In genomic region chr6:113697222-113698205, GRCm38 (mm10) we compare ENCODE assay signal across 9 mouse cellular contexts. TPM values are rescaled to one million over a fixed set of nuclear protein-coding genes. Genes with fewer than 3 reads are reported as not detected.
DNase-seq lines count a peak whose midpoint lies in the region; ATAC-seq and TF ChIP-seq lines count a peak whose summit lies in the region.
"Had no signal": no experiment of that assay in that cellular context is flagged by ENCODE, and none has a peak within 500 bp of the region (broad histone marks: within the 10 kb centered on the region; RNA-seq: fewer than 3 reads in every experiment).

No protein-coding gene starts in this region.

- ATAC-seq in monocyte, adult 5-6 weeks (replicated peaks; ENCODE audit: insufficient number of reproducible peaks, low FRiP score, low TSS enrichment, poor library complexity, severe bottlenecking), result no peak

- peak overlapping the region; percentile 65 for H3K27ac ChIP-seq in kidney, adult 2 months (ENCODE audit: insufficient read depth, low read depth, low read length)
- H3K27ac ChIP-seq in small intestine, adult 2 months (ENCODE audit: insufficient read depth, low read depth, low read length), result peak overlapping the region; percentile 92

- under 1% methylated on average over 113 of the region's 113 CpGs for WGBS in kidney, adult 2 months
- WGBS in small intestine, adult 2 months, result under 1% methylated on average over 113 of the region's 113 CpGs

- TF ChIP-seq POLR2A in kidney, adult 2 months (IDR thresholded peaks at IDR 0.05; ENCODE audit: low read depth, low read length), result no peak
- 0 out of 2 replicates have a peak, but pooled peaks have one; percentile 3 for TF ChIP-seq POLR2A in small intestine, adult 2 months (IDR thresholded peaks at IDR 0.05; ENCODE audit: low read depth, low read length)

- no peak for TF ChIP-seq CTCF in kidney, adult 2 months (conservative IDR thresholded peaks at IDR 0.05; ENCODE audit: insufficient read depth, insufficient read length, low read depth, low read length)
- no peak for TF ChIP-seq CTCF in small intestine, adult 2 months (IDR thresholded peaks at IDR 0.05; ENCODE audit: extremely low read depth, insufficient read length, insufficient replicate concordance, low read depth, low read length)

- DNase-seq in urinary bladder, adult 2 months (ENCODE audit: low spot score), result peak; percentile 40
- no peak for DNase-seq in urinary bladder, postnatal 36 days (ENCODE audit: low spot score in 2 of 2)
- DNase-seq in cerebellum, adult 11-12 months, result peak; percentile 59
- DNase-seq in gastrocnemius, adult 8-10 months (ENCODE audit: low spot score in 2 of 2), result peak; percentile 7 to 25
- no peak for DNase-seq in kidney, adult 2 months
- peak; percentile 45 for DNase-seq in lung, postnatal 10 days

- H3K4me1 ChIP-seq in kidney, adult 2 months (ENCODE audit: control insufficient read depth, insufficient read depth, low read length), result peaks cover 15% of the 10 kb centered on the region
- H3K4me1 ChIP-seq in small intestine, adult 2 months (ENCODE audit: control insufficient read depth, insufficient read depth, insufficient read length, low read length), result peaks cover 6% of the 10 kb centered on the region; the same call in 1 of the 2 replicates

- H3K27me3 ChIP-seq in kidney, adult 2 months (replicated peaks; ENCODE audit: control insufficient read depth, insufficient read depth, low read length), result no peaks in the 10 kb centered on the region
- no peaks in the 10 kb centered on the region for H3K27me3 ChIP-seq in small intestine, adult 2 months (ENCODE audit: control insufficient read depth, insufficient read depth, low read length)

- H3K4me3 ChIP-seq in kidney, adult 2 months (ENCODE audit: insufficient read depth, low read depth, low read length), result peak overlapping the region; percentile 65
- H3K4me3 ChIP-seq in small intestine, adult 2 months (ENCODE audit: low read depth, low read length), result peak overlapping the region; percentile 95

- H3K36me3 ChIP-seq in kidney, adult 2 months (ENCODE audit: control insufficient read depth, insufficient read depth, low read length), result peaks cover 3% of the 10 kb centered on the region; the same call in 1 of the 2 replicates
- H3K36me3 ChIP-seq in small intestine, adult 2 months (ENCODE audit: control insufficient read depth, insufficient read depth, low read length), result peaks cover 30% of the 10 kb centered on the region

RNA-seq across cellular contexts. Expression of gene Tatdn2, which starts 0.7 kb away (rescaled TPM):
- polyA plus RNA-seq in urinary bladder, adult 2 months (2012; rRNA removed), result 29.3 and 31.7 TPM in 2 replicates
- total RNA-seq in gastrocnemius, adult 8-10 months (2022), result 10 to 100 TPM; 41.0 to 65.6 (median 53.0) TPM
- 32.9 and 35.5 TPM in 2 replicates for polyA plus RNA-seq in kidney, adult 2 months (2012; rRNA removed)
- 11.3 and 16.6 TPM in 2 replicates for polyA plus RNA-seq in small intestine, adult 2 months (2012; rRNA removed)
- 306 to 404 TPM (median 339 TPM) in 3 replicates for total RNA-seq in monocyte, adult 5-6 weeks (2017)

RNA-seq across cellular contexts. Expression of gene Ghrl, which starts 22.2 kb away (rescaled TPM):
- polyA plus RNA-seq in urinary bladder, adult 2 months (2012; rRNA removed), result 0.15 and 0.23 TPM in 2 replicates
- not detected for total RNA-seq in gastrocnemius, adult 8-10 months (2022)
- 0.09 TPM in 1 of 2 replicates, not detected in the other for polyA plus RNA-seq in kidney, adult 2 months (2012; rRNA removed)
- polyA plus RNA-seq in small intestine, adult 2 months (2012; rRNA removed), result 14.0 and 50.2 TPM in 2 replicates
- total RNA-seq in monocyte, adult 5-6 weeks (2017), result 3.1 to 6.6 TPM in 2 of 3 replicates, not detected in the other
- total RNA-seq: common myeloid progenitor, adult 5-6 weeks had no signal

RNA-seq across cellular contexts. Expression of gene Sec13, which starts 43.0 kb away (rescaled TPM):
- polyA plus RNA-seq in urinary bladder, adult 2 months (2012; rRNA removed), result 142 and 199 TPM in 2 replicates
- total RNA-seq in gastrocnemius, adult 8-10 months (2022), result 10 to 100 TPM; 71.3 to 73.9 (median 71.7) TPM
- 140 and 155 TPM in 2 replicates for polyA plus RNA-seq in kidney, adult 2 months (2012; rRNA removed)
- 168 and 249 TPM in 2 replicates for polyA plus RNA-seq in small intestine, adult 2 months (2012; rRNA removed)
- 93.8 to 134 TPM (median 113 TPM) in 3 replicates for total RNA-seq in monocyte, adult 5-6 weeks (2017)

RNA-seq across cellular contexts. Expression of gene Irak2, which starts 59.2 kb away (rescaled TPM):
- polyA plus RNA-seq in urinary bladder, adult 2 months (2012; rRNA removed), result 69.3 and 91.4 TPM in 2 replicates
- 1 to 10 TPM; 3.3 to 7.4 (median 4.7) TPM for total RNA-seq in gastrocnemius, adult 8-10 months (2022)
- polyA plus RNA-seq in kidney, adult 2 months (2012; rRNA removed), result 53.8 and 67.1 TPM in 2 replicates
- 35.4 and 97.6 TPM in 2 replicates for polyA plus RNA-seq in small intestine, adult 2 months (2012; rRNA removed)
- total RNA-seq in monocyte, adult 5-6 weeks (2017), result 99.6 to 134 TPM (median 117 TPM) in 3 replicates

Comparison
In these comparisons a context has a peak if more than half of its experiments do, and no peak if none do; other contexts are left out.
1. DNase-seq: peak in urinary bladder, adult 2 months (single experiment), cerebellum, adult 11-12 months (single experiment), gastrocnemius, adult 8-10 months (2 of 2) and lung, postnatal 10 days (single experiment); none in urinary bladder, postnatal 36 days (0 of 2) and kidney, adult 2 months (single experiment).
2. RNA of gene Ghrl, which starts 22.2 kb away (polyA plus RNA-seq): 14.0 to 50.2 TPM in small intestine, adult 2 months; 0.15 to 0.23 TPM in urinary bladder, adult 2 months and 0.09 TPM in kidney, adult 2 months; every median in the first group is over 10 times any median in the second.